Mouse (Mus musculus) layer of hippocampus, postnatal 25 days (tissue): ENCODE results near the gene Nqo2. TPM values are rescaled to one million over a fixed set of nuclear protein-coding genes. Genes with fewer than 3 reads are reported as not detected.

Experiments
- DNase-seq, 2 experiments: peaks; one replicate each; pipeline ENCODE4 v3.0.0; 2022; ENCODE audit warnings: mixed read lengths in 2 of 2, low spot score in 1 of 2; ENCODE audit errors: extremely low spot score in 1 of 2
- total RNA-seq, 2 experiments: library from RNA; stranded (reverse); gene quantifications; 2 replicates each; pipeline ENCODE4 v1.2.3; 2021

Nqo2 gene
- total RNA-seq, 2 experiments from 2014 or later, result 5.5 to 5.8 TPM

- no peak for DNase-seq
Measured at GRCm38 (mm10) chr13:33966574-33966973, 2.1 kb downstream of the Nqo2 start.

GRCm38 (mm10) chr13:33989625-33990024 is 25.1 kb downstream of the Nqo2 start:
- no peak for DNase-seq

- DNase-seq, result peak; percentile 50 to 79
Measured at GRCm38 (mm10) chr13:33995197-33995596, 30.7 kb downstream of the Nqo2 start.

GRCm38 (mm10) chr13:34002058-34003006 is 37.8 kb downstream of the Nqo2 start, which contains the start of the genes Ripk1 and Serpinb6a:
Ripk1 (plus strand) TSS chr13:34002363.
Serpinb6a (minus strand) TSS chr13:34002794.
- peak; percentile 79 to 87 for DNase-seq

- DNase-seq, result no peak
Measured at GRCm38 (mm10) chr13:34003058-34003457, 38.6 kb downstream of the Nqo2 start.

- DNase-seq, result no peak
Measured at GRCm38 (mm10) chr13:34007234-34007633, 42.7 kb downstream of the Nqo2 start.

- DNase-seq, result no peak
Measured at GRCm38 (mm10) chr13:34016927-34017569, 52.6 kb downstream of the Nqo2 start.

GRCm38 (mm10) chr13:34018521-34018920 is 54.0 kb downstream of the Nqo2 start:
- no peak for DNase-seq

GRCm38 (mm10) chr13:34021998-34022397 is 57.5 kb downstream of the Nqo2 start:
- DNase-seq, result no peak

GRCm38 (mm10) chr13:34032041-34032440 is 67.6 kb downstream of the Nqo2 start:
- DNase-seq, result no peak

- no peak for DNase-seq
Measured at GRCm38 (mm10) chr13:34035424-34035823, 70.9 kb downstream of the Nqo2 start.

- DNase-seq, result no peak
Measured at GRCm38 (mm10) chr13:34036726-34037125, 72.2 kb downstream of the Nqo2 start.

- DNase-seq, result peak; percentile 88 to 90
Measured at GRCm38 (mm10) chr13:34037172-34038055, 72.9 kb downstream of the Nqo2 start, which contains the start of gene Bphl. Bphl (plus strand) TSS chr13:34037597.

GRCm38 (mm10) chr13:34038056-34038432 is 73.6 kb downstream of the Nqo2 start:
- no peak for DNase-seq

Other genes starting within 250 kb of the Nqo2 start
- not detected for gene Serpinb6e, start 121.3 kb upstream of the Nqo2 start, total RNA-seq
- under 1 TPM; 0.32 to 0.61 TPM for gene Serpinb6c, start 59.0 kb upstream of the Nqo2 start, total RNA-seq
- gene Ripk1, start 37.7 kb downstream of the Nqo2 start, total RNA-seq, result 1 to 10 TPM; 5.7 to 9.7 TPM
- gene Serpinb6a, start 38.1 kb downstream of the Nqo2 start, total RNA-seq, result 10 to 100 TPM; 38.0 to 43.8 TPM
- gene Bphl, start 72.9 kb downstream of the Nqo2 start, total RNA-seq, result 10 to 100 TPM; 41.5 to 46.1 TPM
- gene Tubb2a, start 113.3 kb downstream of the Nqo2 start, total RNA-seq, result 1,000 to 10,000 TPM; 1,288 to 1,354 TPM
- gene Tubb2b, start 165.8 kb downstream of the Nqo2 start, total RNA-seq, result 100 to 1,000 TPM; 319 to 347 TPM
- gene Psmg4, start 198.3 kb downstream of the Nqo2 start, total RNA-seq, result 10 to 100 TPM; 26.2 to 26.7 TPM